Mouse (Mus musculus): Measurements from ENCODE around the gene Fhod1. TPM values are rescaled to one million over a fixed set of nuclear protein-coding genes. Genes with fewer than 3 reads are reported as not detected.

Fhod1 gene
- polyA plus RNA-seq, 1 experiment, result 78.6 TPM

DNA sequence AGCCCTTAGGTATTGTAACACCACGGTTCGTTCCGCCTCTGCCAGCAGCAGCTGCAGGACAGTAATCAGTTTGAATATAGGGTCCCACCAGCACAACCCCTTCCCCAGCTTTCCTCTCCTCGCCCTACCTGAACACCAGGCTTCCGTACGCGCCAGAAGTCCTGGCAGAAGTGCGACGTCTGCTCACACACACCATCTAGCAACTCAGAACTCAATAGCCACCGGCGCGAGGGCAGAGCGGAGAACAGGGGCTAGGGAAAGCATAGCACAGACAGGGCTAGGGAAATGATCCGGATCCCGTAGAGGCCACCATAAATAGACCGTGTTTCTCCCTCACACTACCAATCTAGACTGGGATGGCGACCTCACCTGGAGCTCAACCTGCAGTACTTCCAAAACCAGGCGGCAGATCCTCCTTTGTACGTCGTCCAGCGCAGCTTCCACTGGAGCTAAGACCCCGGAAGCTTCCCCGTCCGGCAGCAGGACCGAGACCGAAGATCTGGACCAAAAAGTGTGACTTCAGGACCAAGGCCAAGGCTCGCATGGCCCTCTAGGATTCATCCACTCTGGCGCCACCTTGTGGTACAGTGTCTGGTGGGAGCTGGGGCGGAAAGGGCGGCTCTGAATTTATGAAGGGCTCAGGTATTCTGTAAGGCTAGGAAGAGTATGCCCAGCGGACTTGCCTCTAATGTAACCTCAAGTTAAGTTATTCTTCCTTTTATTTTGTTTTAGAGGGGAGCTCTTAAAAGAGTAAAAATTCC is 57.0 kb downstream of the Fhod1 start:
- Histone ChIP-seq H3K4me3 (replicated peaks) (peak overlapping the region; percentile 94), H3K4me1 (peaks cover 70% of the 10 kb centered on the region), H3K9me3 (no peaks in the 10 kb centered on the region), H3K36me3 (replicated peaks; ENCODE audit: low read length) (peaks cover 29% of the 10 kb centered on the region), H3K27me3 (replicated peaks) (peaks cover 2% of the 10 kb centered on the region)
- TF ChIP-seq FLI1 (IDR thresholded peaks at IDR 0.05; ENCODE audit: low read length) (no peak), GATA1 (IDR thresholded peaks at IDR 0.05; ENCODE audit: borderline replicate concordance, low read length) (no peak)

DNA sequence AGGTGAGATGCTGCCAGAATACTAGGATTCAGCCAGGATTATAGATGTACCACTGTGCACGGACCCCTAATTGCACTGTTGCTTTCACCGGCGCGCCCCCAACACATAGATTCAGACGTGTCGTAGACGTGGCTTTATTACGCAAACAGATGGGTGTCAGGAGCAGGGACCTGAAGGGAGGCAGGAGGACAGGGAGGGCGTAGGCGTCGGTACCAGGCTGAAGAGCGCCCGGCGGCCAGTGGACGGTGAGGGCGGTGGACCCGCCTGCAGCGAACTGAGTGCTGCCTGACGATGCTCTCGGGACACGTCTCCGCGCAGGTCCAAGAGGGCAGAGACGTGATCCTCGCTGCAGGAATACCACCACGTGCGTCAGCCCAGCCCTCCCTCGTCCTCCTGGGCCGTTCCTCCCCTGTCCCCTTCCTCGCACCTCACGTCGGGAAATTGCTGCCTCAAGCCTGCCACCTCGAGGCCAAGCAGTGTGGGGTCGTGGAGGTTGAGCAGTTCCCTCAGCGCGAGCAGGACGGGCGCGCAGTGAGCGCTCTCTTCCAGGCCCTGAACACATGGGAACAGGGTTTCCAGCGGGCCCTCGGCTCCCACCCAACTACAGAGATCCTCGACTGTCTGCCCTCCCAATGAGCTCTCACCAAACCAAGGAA is 57.8 kb downstream of the Fhod1 start, which contains the start of gene 4931428F04Rik:
4931428F04Rik (minus strand) TSS at position 60 of the 656 bp plus-strand sequence.
- H3K4me1 ChIP-seq, result peaks cover 67% of the 10 kb centered on the region
- H3K36me3 ChIP-seq (replicated peaks; ENCODE audit: low read length), result peaks cover 32% of the 10 kb centered on the region
- no peak for TF ChIP-seq FLI1 (IDR thresholded peaks at IDR 0.05; ENCODE audit: low read length)
- no peak for TF ChIP-seq GATA1 (IDR thresholded peaks at IDR 0.05; ENCODE audit: borderline replicate concordance, low read length)
- H3K4me3 ChIP-seq (replicated peaks), result peak within 1 kb of the TSS; percentile 94
- H3K27me3 ChIP-seq (replicated peaks), result peaks cover 6% of the 10 kb centered on the region
- no peaks in the 10 kb centered on the region for H3K9me3 ChIP-seq

DNA sequence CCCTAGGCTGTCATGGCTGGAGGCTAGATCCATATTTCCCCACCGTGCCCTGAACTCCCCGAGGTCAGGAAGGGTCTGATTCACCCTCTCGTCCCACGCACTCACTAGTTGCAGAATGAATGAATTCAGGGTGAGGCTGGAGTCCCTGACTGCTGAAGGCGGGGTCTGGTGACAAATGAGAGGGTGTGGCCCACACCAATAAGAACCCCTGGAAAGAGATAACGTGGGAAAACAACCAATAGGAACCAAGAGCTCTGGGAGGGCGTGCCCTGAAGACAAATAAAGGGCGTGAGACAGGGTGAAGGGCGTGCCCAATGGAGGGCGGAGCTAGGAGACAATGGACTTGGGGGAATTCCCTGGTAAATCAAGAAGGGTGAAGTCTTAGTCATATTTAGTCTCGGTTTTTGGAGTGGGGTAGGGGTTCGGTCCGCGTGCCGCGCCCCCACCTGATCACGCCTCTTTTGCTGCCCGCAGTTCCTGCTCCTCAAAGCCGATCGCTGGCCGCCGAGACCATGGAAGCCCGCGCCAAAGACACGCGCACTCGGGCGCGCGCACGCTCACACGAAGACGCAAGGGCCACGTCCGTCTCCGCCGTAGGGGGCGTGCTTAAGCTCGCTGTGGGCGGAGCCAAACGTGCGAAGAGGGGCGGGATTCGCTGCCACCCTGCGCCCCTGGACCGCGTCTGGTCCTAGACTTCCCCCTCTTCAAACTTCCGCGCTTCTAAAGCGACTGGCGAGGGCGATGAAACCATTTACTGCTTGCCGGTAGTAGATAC is 58.6 kb downstream of the Fhod1 start:
- H3K4me3 ChIP-seq (replicated peaks), result peak overlapping the region; percentile 94
- no peaks in the 10 kb centered on the region for H3K9me3 ChIP-seq
- peaks cover 28% of the 10 kb centered on the region for H3K36me3 ChIP-seq (replicated peaks; ENCODE audit: low read length)
- TF ChIP-seq FLI1 (IDR thresholded peaks at IDR 0.05; ENCODE audit: low read length), result no peak
- no peak; the same call in 2 of the 3 replicates for TF ChIP-seq GATA1 (IDR thresholded peaks at IDR 0.05; ENCODE audit: borderline replicate concordance, low read length)
- H3K27me3 ChIP-seq (replicated peaks), result peaks cover 9% of the 10 kb centered on the region
- H3K4me1 ChIP-seq, result peaks cover 61% of the 10 kb centered on the region

DNA sequence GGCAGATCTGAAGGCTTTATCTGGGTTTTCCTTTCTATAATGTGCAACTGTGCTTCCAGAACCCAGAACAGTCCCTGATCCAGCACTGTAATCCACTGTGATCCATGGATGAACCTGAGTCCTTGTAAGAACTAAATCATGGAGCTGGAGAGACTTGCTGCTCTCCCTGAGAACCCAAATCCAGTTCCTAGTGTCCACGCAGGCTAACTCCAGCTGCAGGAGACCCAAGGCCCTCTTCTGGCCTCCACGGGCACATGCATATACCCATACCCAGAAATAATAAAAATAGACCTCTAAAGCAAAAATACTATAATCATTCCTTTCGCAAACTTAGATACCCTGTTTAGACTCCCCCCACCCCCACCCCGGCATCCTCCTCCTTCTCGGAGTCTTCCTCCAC is 59.5 kb downstream of the Fhod1 start:
- TF ChIP-seq FLI1 (IDR thresholded peaks at IDR 0.05; ENCODE audit: low read length) (no peak), GATA1 (IDR thresholded peaks at IDR 0.05; ENCODE audit: borderline replicate concordance, low read length) (no peak)
- Histone ChIP-seq H3K4me1 (peaks cover 58% of the 10 kb centered on the region), H3K9me3 (no peaks in the 10 kb centered on the region), H3K27me3 (replicated peaks) (peaks cover 9% of the 10 kb centered on the region), H3K4me3 (replicated peaks) (no peak overlapping the region), H3K36me3 (replicated peaks; ENCODE audit: low read length) (peaks cover 19% of the 10 kb centered on the region)

DNA sequence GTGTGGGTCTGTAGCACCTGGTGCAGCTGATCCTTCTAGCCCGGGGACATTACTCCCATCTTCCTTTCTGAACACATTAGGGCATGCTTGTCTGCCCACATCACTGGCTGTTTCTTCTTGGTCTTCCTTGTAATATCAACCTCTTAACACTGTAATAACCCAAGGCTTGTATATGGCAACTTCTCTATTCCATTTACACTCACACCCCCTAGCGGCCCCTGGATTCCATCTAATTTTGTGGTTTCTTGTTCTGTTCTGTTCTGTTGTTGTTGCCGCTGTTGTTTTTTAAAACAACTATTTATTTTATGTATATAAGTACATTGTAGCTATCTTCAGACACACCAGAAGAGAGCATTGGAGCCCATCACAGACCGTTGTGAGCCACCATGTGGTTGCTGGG is 60.8 kb downstream of the Fhod1 start:
- TF ChIP-seq GATA1 (IDR thresholded peaks at IDR 0.05; ENCODE audit: borderline replicate concordance, low read length) (no peak), FLI1 (IDR thresholded peaks at IDR 0.05; ENCODE audit: low read length) (no peak)
- H3K27me3 ChIP-seq (replicated peaks), result peaks cover 11% of the 10 kb centered on the region
- peaks cover 10% of the 10 kb centered on the region for H3K36me3 ChIP-seq (replicated peaks; ENCODE audit: low read length)
- no peaks in the 10 kb centered on the region for H3K9me3 ChIP-seq
- no peak overlapping the region for H3K4me3 ChIP-seq (replicated peaks)
- H3K4me1 ChIP-seq, result peaks cover 62% of the 10 kb centered on the region

DNA sequence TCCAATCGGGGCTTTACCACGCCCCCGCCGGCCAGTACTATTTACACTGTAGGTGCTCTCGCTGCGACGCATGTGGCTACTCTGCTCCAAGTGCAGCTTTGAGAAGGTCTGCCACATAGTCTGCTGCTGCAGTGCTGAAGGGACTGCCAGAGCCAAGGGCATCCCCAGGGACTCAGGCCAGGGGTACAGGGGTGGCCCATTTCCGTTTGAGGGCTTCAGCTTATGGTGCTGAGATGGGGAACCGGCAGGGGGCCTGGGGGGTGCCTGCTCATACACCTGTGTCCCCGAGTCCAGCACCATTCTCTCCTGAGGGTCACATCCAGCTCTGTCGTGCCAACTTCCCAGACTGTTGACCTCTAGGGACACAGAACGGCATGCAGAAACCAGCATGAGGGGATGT is 62.2 kb downstream of the Fhod1 start:
- Histone ChIP-seq H3K27me3 (replicated peaks) (peaks cover 17% of the 10 kb centered on the region), H3K4me3 (replicated peaks) (no peak overlapping the region), H3K9me3 (peaks cover 3% of the 10 kb centered on the region; the same call in 1 of the 2 replicates), H3K4me1 (peaks cover 55% of the 10 kb centered on the region), H3K36me3 (replicated peaks; ENCODE audit: low read length) (peaks cover 16% of the 10 kb centered on the region)
- TF ChIP-seq FLI1 (IDR thresholded peaks at IDR 0.05; ENCODE audit: low read length), result no peak
- TF ChIP-seq GATA1 (IDR thresholded peaks at IDR 0.05; ENCODE audit: borderline replicate concordance, low read length), result no peak

DNA sequence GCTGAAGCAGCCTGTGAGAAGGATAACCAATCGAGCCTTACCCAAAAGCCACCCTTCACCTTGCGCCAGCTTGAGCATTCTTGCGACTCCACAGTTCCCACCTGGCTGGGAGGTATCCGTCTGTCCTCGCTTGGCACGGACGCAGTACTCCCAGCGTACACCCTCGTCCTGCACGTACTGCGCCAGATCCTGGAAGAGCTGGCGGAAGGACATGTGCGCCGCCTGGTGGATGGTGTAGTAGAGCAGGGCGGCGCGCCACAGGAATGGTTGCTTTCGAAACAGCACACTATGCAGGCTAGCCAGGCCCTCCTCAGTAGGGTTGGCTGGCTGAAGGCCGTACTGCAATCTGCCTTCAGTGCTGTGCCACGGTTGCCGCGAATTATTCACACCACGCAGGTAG is 64.7 kb downstream of the Fhod1 start:
- H3K27me3 ChIP-seq (replicated peaks), result peaks cover 40% of the 10 kb centered on the region
- H3K36me3 ChIP-seq (replicated peaks; ENCODE audit: low read length), result peaks cover 16% of the 10 kb centered on the region
- H3K4me3 ChIP-seq (replicated peaks), result peak overlapping the region; percentile 89
- peaks cover 3% of the 10 kb centered on the region; the same call in 1 of the 2 replicates for H3K9me3 ChIP-seq
- TF ChIP-seq GATA1 (IDR thresholded peaks at IDR 0.05; ENCODE audit: borderline replicate concordance, low read length) (no peak), FLI1 (IDR thresholded peaks at IDR 0.05; ENCODE audit: low read length) (no peak)
- peaks cover 50% of the 10 kb centered on the region for H3K4me1 ChIP-seq

DNA sequence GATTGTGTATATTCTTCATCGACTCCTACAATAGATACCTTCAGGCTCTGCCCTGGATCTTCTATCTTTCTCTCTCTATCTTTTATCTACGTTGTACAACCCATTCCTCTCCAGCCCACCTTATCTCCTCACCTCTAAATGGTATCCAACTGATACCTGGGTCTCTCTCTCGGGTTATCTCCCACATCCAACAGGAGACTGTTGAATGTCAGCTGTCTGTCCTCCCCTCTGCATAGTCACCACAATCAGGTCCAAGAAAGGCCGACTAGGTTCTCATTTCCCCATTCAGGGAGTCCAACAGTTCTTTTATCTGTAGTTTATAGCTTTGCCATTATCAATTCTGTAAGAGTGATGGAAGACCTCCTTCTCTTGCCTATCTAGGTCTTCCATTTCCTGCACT is 65.5 kb downstream of the Fhod1 start:
- H3K4me1 ChIP-seq, result peaks cover 52% of the 10 kb centered on the region
- no peak overlapping the region for H3K4me3 ChIP-seq (replicated peaks)
- TF ChIP-seq GATA1 (IDR thresholded peaks at IDR 0.05; ENCODE audit: borderline replicate concordance, low read length), result no peak
- TF ChIP-seq FLI1 (IDR thresholded peaks at IDR 0.05; ENCODE audit: low read length), result no peak
- peaks cover 16% of the 10 kb centered on the region for H3K36me3 ChIP-seq (replicated peaks; ENCODE audit: low read length)
- peaks cover 3% of the 10 kb centered on the region; the same call in 1 of the 2 replicates for H3K9me3 ChIP-seq
- H3K27me3 ChIP-seq (replicated peaks), result peaks cover 49% of the 10 kb centered on the region

DNA sequence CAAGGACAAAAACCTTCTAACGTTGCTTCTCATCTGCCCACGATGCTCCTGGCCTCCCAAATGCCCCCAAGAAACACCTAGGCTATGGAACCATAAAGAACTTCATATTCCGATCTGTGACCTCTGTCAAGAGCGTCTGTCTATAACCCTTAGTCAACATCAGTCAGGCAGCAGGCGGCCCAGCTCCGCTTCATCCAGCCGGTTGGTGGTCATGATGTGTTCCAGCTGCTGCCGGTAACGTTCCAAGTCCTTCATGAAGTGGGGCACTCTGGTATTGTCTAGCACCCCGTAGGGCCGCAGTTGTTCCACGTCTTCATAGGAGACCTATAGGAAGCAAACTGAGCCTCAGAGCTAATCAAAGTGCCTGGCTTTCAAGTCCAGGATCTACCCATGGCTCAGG is 65.9 kb downstream of the Fhod1 start:
- Histone ChIP-seq H3K4me1 (peaks cover 54% of the 10 kb centered on the region), H3K9me3 (peaks cover 3% of the 10 kb centered on the region; the same call in 1 of the 2 replicates), H3K36me3 (replicated peaks; ENCODE audit: low read length) (peaks cover 16% of the 10 kb centered on the region), H3K4me3 (replicated peaks) (no peak overlapping the region), H3K27me3 (replicated peaks) (peaks cover 53% of the 10 kb centered on the region)
- TF ChIP-seq GATA1 (IDR thresholded peaks at IDR 0.05; ENCODE audit: borderline replicate concordance, low read length) (no peak), FLI1 (IDR thresholded peaks at IDR 0.05; ENCODE audit: low read length) (no peak)
